Mouse (Mus musculus) kidney, embryonic 14.5 days (tissue): ENCODE results near the gene Cfdp1. TPM values are rescaled to one million over a fixed set of nuclear protein-coding genes. Genes with fewer than 3 reads are reported as not detected.

ENCODE experiments used
- ATAC-seq: fragments of 200-750 bp; cut with Nextera tagmentation; 2 replicates; pipeline ENCODE4 v1.8.0; 2017; ENCODE audit warnings: moderate number of reproducible peaks, mild to moderate bottlenecking, moderate TSS enrichment, moderate library complexity; ENCODE audit not compliant: low FRiP score, low TSS enrichment
- H3K27ac ChIP-seq: fragments of 300-500 bp; sonication (generic); 2 replicates; pipeline ENCODE4 v1.5.1; 2014; ENCODE audit warnings: low read depth, mild to moderate bottlenecking, low read length, moderate library complexity, mixed read lengths
- H3K27me3 ChIP-seq: fragments of 300-500 bp; sonication (generic); 2 replicates; pipeline ENCODE4 v1.6.1; 2014; ENCODE audit warnings: mild to moderate bottlenecking, low read length; ENCODE audit not compliant: control insufficient read depth, insufficient read depth
- H3K36me3 ChIP-seq: fragments of 300-500 bp; sonication (generic); 2 replicates; pipeline ENCODE4 v1.6.1; 2014; ENCODE audit warnings: low read length, mixed read lengths; ENCODE audit not compliant: control insufficient read depth, insufficient read depth
- H3K4me1 ChIP-seq: fragments of 300-500 bp; sonication (generic); 2 replicates; pipeline ENCODE4 v1.6.1; 2014; ENCODE audit warnings: low read length, mixed read lengths; ENCODE audit not compliant: control insufficient read depth, insufficient read depth
- H3K4me2 ChIP-seq: fragments of 300-500 bp; sonication (generic); replicated peaks from 2 replicates; pipeline ENCODE4 v1.6.1; 2014; ENCODE audit warnings: low read depth, mild to moderate bottlenecking, low read length
- H3K4me3 ChIP-seq: fragments of 300-500 bp; sonication (generic); 2 replicates; pipeline ENCODE4 v1.5.1; 2014; ENCODE audit warnings: mild to moderate bottlenecking, low read length
- H3K9ac ChIP-seq: fragments of 300-500 bp; sonication (generic); 2 replicates; pipeline ENCODE4 v1.6.1; 2014; ENCODE audit warnings: low read depth, mild to moderate bottlenecking, low read length, moderate library complexity
- H3K9me3 ChIP-seq: fragments of 300-500 bp; sonication (generic); 2 replicates; pipeline ENCODE4 v1.6.1; 2016; ENCODE audit warnings: low read length; ENCODE audit not compliant: control insufficient read depth
- WGBS: fragments of 180-500 bp; shearing (Covaris S2); extraction: QIAGEN DNeasy Blood & Tissue Kit; methylation state at CpG from one replicate; pipeline ENCODE4 v1.1.7; 2014; 5-methylcytosine and 5-hydroxymethylcytosine counted together
- polyA plus RNA-seq: library from polyadenylated mRNA; unstranded; fragments of >200 nt; fragmentation: Nextera tagmentation; extraction: Ambion mirVana; gene quantifications from 2 replicates; pipeline ENCODE4 v1.2.1, GENCODE M21; 2014

Cfdp1 gene
- polyA plus RNA-seq, 1 experiment from 2014 or later = 221 TPM

DNA sequence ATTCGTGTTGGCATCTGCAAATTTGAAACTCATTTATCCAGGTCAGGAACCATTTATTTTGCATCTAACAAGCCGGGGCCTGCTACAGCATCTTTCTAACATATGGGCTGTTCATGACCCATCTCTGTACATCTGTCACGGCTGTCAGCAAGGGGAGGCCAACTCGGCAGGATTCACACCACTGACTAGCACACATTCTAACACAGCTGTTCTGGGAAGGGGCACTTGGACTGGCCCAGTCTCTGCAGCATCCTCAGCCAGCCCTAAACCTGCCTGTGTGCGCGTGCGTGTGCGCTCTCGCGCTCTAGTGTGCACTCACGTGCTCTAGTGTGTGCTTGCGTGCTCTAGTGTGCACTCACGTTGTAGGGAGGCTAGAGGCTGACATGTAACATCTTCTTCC lies 93.4 kb downstream of the Cfdp1 start:
- Histone ChIP-seq H3K9me3 (no peaks in the 10 kb centered on the region), H3K9ac (no peak overlapping the region), H3K27me3 (no peaks in the 10 kb centered on the region), H3K4me1 (no peaks in the 10 kb centered on the region), H3K4me3 (no peak overlapping the region), H3K4me2 (no peak overlapping the region), H3K27ac (no peak overlapping the region), H3K36me3 (peaks cover 3% of the 10 kb centered on the region; the same call in 1 of the 2 replicates)
- WGBS = 83% methylated on average over 13 of the region's 13 CpGs
- ATAC-seq = no peak

DNA sequence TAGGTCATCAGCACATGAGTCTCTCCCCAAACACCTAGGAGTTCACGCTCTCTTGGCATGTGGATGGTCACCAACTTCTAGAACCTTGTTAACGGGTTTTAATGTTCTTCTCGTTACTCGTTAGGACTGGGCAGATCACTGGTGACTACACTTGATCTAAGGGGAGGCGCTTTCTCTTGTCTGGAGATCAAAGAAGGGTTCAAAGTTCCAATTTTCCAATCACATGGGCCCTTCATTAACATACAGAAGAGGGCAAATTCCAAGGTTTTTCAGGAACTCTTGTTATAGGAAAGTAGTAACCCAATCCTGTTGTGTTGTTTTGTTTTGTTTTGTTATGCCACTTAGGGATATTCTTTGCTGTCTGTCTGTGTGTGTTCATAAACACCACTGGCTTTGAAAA lies 95.3 kb downstream of the Cfdp1 start:
- ATAC-seq = no peak
- no peaks in the 10 kb centered on the region for H3K36me3 ChIP-seq
- H3K9ac ChIP-seq = no peak overlapping the region
- no peaks in the 10 kb centered on the region for H3K27me3 ChIP-seq
- no peak overlapping the region for H3K4me2 ChIP-seq
- 86% methylated on average over 5 of the region's 5 CpGs for WGBS
- H3K4me1 ChIP-seq = peaks cover 9% of the 10 kb centered on the region
- no peak overlapping the region for H3K4me3 ChIP-seq
- H3K9me3 ChIP-seq = no peaks in the 10 kb centered on the region
- no peak overlapping the region for H3K27ac ChIP-seq

DNA sequence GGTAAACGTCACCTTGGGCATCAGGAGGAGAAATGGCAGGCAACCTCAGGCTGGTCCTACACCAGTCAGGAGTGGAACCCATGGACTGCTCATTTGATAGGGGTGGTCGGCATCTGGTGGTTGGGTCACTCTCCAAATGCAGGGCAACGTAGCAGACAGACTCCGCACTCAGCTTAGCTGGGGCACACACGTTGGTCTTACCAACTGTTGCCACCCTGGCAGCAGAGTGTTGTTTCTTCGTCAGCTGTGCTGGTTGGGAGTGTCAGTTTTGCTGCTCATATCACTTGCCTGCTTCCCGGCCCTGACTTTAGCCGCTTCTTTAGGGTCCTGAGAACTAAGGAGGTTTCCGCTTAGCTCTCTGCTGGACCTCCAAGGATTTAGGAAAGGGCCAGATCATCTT lies 96.5 kb downstream of the Cfdp1 start:
- Histone ChIP-seq H3K27me3 (no peaks in the 10 kb centered on the region), H3K36me3 (no peaks in the 10 kb centered on the region), H3K4me1 (peaks cover 11% of the 10 kb centered on the region), H3K4me2 (no peak overlapping the region), H3K9ac (no peak overlapping the region), H3K4me3 (no peak overlapping the region), H3K27ac (no peak overlapping the region), H3K9me3 (no peaks in the 10 kb centered on the region)
- ATAC-seq = no peak
- WGBS = 92% methylated on average over 9 of the region's 9 CpGs

DNA sequence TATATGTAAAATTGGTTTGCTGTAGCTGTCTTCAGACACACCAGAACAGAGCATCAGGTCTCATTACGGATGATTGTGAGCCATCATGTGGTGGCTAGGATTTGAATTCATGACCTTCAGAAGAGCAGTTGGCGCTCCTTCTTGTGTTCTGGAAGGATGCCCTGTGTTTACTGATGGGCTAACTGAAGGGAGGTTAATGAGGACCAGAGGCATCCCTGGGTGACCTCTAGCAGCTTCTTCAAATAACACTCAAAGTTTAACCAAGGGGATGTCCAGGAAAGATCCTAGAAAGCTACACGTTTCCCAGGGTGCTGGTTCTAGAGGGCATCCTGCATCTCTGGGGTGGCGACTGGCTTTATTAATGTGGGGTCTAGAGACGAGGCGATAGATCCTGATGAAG lies 99.4 kb downstream of the Cfdp1 start:
- Histone ChIP-seq H3K4me3 (no peak overlapping the region), H3K4me1 (peaks cover 11% of the 10 kb centered on the region), H3K9ac (no peak overlapping the region), H3K36me3 (no peaks in the 10 kb centered on the region), H3K27ac (no peak overlapping the region), H3K27me3 (no peaks in the 10 kb centered on the region), H3K4me2 (no peak overlapping the region), H3K9me3 (no peaks in the 10 kb centered on the region)
- 63% methylated on average over 6 of the region's 6 CpGs for WGBS
- ATAC-seq = no peak

DNA sequence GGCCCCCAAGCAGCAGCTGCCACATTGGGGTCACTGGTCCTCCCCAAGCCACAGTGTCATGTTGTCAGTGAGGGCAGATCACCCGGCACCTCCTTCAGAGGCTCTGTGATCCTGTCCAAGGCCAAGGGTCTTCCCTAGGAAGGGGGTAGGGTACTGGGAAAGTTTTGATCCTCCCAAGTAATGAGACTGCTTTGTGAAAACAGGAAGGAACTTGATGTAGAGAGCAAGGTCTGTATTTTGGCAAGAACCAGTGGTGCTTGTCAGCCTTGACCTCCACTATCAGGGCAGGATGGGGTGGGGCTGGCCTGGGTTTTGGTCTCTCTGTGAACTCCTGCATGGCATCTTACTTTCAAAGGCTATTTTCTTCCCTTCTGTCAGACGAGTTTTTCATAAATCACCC lies 100.0 kb downstream of the Cfdp1 start:
- H3K4me1 ChIP-seq = peaks cover 11% of the 10 kb centered on the region
- no peaks in the 10 kb centered on the region for H3K9me3 ChIP-seq
- H3K36me3 ChIP-seq = no peaks in the 10 kb centered on the region
- no peaks in the 10 kb centered on the region for H3K27me3 ChIP-seq
- H3K4me3 ChIP-seq = no peak overlapping the region
- 3% methylated on average over 2 of the region's 2 CpGs for WGBS
- no peak overlapping the region for H3K9ac ChIP-seq
- peak; percentile 66; the same call in 1 of the 2 replicates for ATAC-seq
- H3K4me2 ChIP-seq = no peak overlapping the region
- H3K27ac ChIP-seq = no peak overlapping the region

DNA sequence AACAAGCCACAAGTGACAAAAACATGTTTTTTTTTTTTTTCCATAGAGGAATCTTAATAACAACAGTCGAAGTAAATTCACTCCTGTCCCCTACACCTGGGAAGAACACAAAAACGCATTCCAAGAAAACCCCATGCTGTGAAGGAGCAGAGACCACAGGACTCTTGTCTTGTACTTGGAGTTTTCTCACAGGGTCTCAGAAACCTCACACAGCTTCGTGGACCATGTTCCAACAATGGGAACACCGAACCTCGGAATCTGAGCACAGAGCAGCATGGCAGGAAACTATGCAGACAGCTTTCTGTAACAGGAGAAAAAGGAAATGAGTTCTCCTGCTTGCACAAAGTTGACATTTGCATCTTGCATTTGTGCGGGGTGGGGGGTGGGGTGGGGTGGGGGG lies 105.3 kb downstream of the Cfdp1 start:
- 40% methylated on average over 6 of the region's 6 CpGs for WGBS
- H3K27me3 ChIP-seq = no peaks in the 10 kb centered on the region
- no peak overlapping the region for H3K4me3 ChIP-seq
- H3K36me3 ChIP-seq = no peaks in the 10 kb centered on the region
- H3K9ac ChIP-seq = no peak overlapping the region
- ATAC-seq = no peak
- H3K9me3 ChIP-seq = no peaks in the 10 kb centered on the region
- no peak overlapping the region for H3K4me2 ChIP-seq
- no peak overlapping the region for H3K27ac ChIP-seq
- peaks cover 27% of the 10 kb centered on the region for H3K4me1 ChIP-seq

DNA sequence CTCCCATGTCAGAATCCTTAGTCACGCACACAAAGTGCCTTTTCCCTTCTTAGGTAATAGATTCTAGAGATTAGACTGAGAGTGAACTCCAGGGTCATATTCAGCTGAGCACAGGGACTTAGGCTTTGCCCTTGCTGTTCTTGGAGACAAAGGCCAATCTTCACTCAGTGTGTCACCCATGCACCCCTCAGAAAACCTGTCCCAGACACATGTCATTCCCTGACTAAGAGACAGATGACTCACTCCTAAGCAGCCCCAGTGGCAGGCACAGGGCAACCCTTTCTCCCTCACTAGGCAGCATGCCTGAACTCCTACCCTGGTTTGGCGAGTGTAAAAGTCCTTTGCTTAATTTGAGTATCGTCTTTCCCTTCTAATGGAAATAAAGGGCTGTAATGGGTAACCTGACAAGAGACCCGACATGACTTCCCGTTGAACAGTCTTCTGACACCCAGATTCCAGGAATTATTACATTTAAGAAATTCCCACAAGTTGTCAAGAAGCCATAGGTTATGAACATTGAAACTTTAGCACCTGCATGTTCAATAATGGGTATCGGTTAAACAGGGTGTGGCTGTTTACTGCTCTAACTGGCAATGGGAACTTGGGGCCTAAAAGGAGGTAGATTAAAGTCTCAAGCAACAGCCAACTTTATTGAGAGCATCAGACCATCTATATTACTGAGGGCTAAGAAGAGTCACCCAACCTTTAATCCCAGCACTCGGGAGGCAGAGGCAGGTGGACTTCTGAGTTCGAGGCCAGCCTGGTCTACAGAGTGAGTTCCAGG lies 106.0 kb downstream of the Cfdp1 start:
- ATAC-seq = no peak
- WGBS = 62% methylated on average over 8 of the region's 8 CpGs

DNA sequence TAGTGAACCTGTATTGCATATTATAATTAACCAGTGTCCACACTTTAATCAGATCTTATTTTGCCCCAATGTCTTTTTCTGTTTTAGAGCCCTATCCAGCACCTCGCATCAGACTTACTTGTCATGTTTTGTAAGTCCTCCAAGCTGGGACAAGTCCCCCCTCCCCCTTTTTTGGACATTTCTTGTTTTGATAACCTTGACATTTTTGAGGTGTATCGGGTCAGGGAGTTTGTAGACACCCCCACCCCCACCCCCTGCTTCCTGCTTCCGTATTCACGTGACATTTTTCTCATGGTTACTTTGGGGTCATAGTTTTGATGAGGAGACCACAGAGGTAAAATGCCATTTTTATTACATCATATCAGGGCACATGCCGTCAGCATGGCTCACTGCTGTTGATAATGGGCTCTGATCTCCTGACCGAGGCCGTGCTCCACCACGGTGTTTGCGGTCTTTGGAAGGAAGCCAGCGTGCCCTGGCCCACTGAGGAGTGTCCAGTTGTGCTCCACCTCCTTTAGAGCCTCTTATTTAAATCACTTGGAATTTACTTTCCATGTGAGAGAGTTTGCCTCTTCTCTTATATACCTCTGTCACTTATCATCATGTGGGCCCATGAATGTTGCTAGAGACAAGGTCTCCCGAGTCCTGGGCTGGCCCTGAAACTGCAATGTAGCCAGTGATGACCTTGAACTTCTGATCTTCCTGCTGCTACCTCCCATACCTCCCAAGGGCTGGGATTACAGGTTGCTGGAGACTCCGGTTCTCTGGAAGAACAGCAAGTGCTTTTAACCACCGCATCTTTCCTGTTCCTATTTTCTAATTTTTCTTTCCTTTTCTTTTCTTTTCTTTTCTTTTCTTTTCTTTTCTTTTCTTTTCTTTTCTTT lies 107.3 kb downstream of the Cfdp1 start:
- Histone ChIP-seq H3K4me3 (no peak overlapping the region), H3K36me3 (no peaks in the 10 kb centered on the region), H3K9ac (no peak overlapping the region), H3K4me1 (peaks cover 39% of the 10 kb centered on the region), H3K27me3 (no peaks in the 10 kb centered on the region), H3K4me2 (no peak overlapping the region), H3K9me3 (no peaks in the 10 kb centered on the region), H3K27ac (no peak overlapping the region)
- WGBS = 49% methylated on average over 13 of the region's 13 CpGs
- ATAC-seq = no peak

More for the DNA sequence above, 106.0 kb downstream of the Cfdp1 start:
- Histone ChIP-seq H3K9me3 (no peaks in the 10 kb centered on the region), H3K4me2 (no peak overlapping the region), H3K9ac (no peak overlapping the region), H3K27ac (no peak overlapping the region), H3K36me3 (no peaks in the 10 kb centered on the region), H3K4me3 (no peak overlapping the region), H3K4me1 (peaks cover 27% of the 10 kb centered on the region), H3K27me3 (no peaks in the 10 kb centered on the region)
